Comparison of ENCODE assay signal across 23 mouse cellular contexts in genomic region chr11:109667371-109667770, GRCm38 (mm10). TPM values are rescaled to one million over a fixed set of nuclear protein-coding genes. Genes with fewer than 3 reads are reported as not detected.
DNase-seq lines count a peak whose midpoint lies in the region; ATAC-seq lines count a peak whose summit lies in the region.
"Had no signal": no experiment of that assay in that cellular context is flagged by ENCODE, and none has a peak within 500 bp of the region (broad histone marks: within the 10 kb centered on the region; RNA-seq: fewer than 3 reads in every experiment).

No protein-coding gene starts in this region.

- DNase-seq in adrenal gland, adult (ENCODE audit: inconsistent age in 2 of 2, low spot score in 1 of 2): peak; percentile 86 to 89
- no peak for DNase-seq in adrenal gland, postnatal 4 days (ENCODE audit: low spot score in 2 of 2)
- DNase-seq in ovary, adult 18-20 months (ENCODE audit: low spot score): peak; percentile 46
- no peak for DNase-seq in ovary, postnatal 14 days (ENCODE audit: low spot score)
- DNase-seq in adrenal gland, postnatal 14 days: peak; percentile 79
- DNase-seq in yolk sac, embryonic 10.5 days (ENCODE audit: low spot score): no peak
- DNase-seq: cerebellum, adult 8-10 months; cerebellum, postnatal 25 days; gastrocnemius, postnatal 36 days; heart, postnatal 14 days; kidney, adult 11 months; kidney, postnatal 36 days; layer of hippocampus, postnatal 36 days; left cerebral cortex, postnatal 4 days; liver, postnatal 0 days; lung, postnatal 36 days had no signal

- no peak for ATAC-seq in cerebellum, adult (ENCODE audit: insufficient number of reproducible peaks, low FRiP score, low TSS enrichment)
- ATAC-seq: forebrain, embryonic 13.5 days; inflammation-experienced regulatory T-cells, adult 6 months; liver, embryonic 12.5 days; liver, postnatal 0 days; midbrain, embryonic 13.5 days; Patski had no signal

RNA-seq across cellular contexts. Expression of gene Prkar1a, which starts 18.2 kb away (rescaled TPM):
- total RNA-seq in adrenal gland, postnatal 4 days (2021): 100 to 1,000 TPM; 428 to 430 TPM
- 346 and 353 TPM in 2 replicates for total RNA-seq in adrenal gland, postnatal 14 days (2021)

RNA-seq across cellular contexts. Expression of gene Fam20a, which starts 54.7 kb away (rescaled TPM):
- total RNA-seq in adrenal gland, postnatal 4 days (2021): 10 to 100 TPM; 11.8 to 15.7 TPM
- total RNA-seq in adrenal gland, postnatal 14 days (2021): 6.0 and 9.0 TPM in 2 replicates
- total RNA-seq: MEL had no signal

RNA-seq across cellular contexts. Expression of gene Wipi1, which starts 55.6 kb away (rescaled TPM):
- 10 to 100 TPM; 51.9 to 53.1 TPM for total RNA-seq in adrenal gland, postnatal 4 days (2021)
- 31.9 and 40.0 TPM in 2 replicates for total RNA-seq in adrenal gland, postnatal 14 days (2021)

Comparison
In these comparisons a context has a peak if more than half of its experiments do, and no peak if none do; other contexts are left out.
1. DNase-seq: peak in adrenal gland, adult (2 of 2), ovary, adult 18-20 months (single experiment) and adrenal gland, postnatal 14 days (single experiment); none in adrenal gland, postnatal 4 days (0 of 2), ovary, postnatal 14 days (single experiment) and yolk sac, embryonic 10.5 days (single experiment).